Mouse (Mus musculus) olfactory bulb, adult 2 months (tissue): Measurements from ENCODE around the gene Hecw2. TPM values are rescaled to one million over a fixed set of nuclear protein-coding genes. Genes with fewer than 3 reads are reported as not detected.

Experiments
- H3K27ac ChIP-seq: fragments of 200-500 bp; 2 replicates; pipeline ENCODE4 v1.5.1; 2012; ENCODE audit warnings: low read depth, low read length; ENCODE audit not compliant: insufficient read depth
- H3K4me1 ChIP-seq: fragments of 200-500 bp; 2 replicates; pipeline ENCODE4 v1.6.1; 2012; ENCODE audit warnings: low read length; ENCODE audit not compliant: control insufficient read depth, insufficient read depth
- H3K4me3 ChIP-seq: fragments of 200-500 bp; 2 replicates; pipeline ENCODE4 v1.5.1; 2012; ENCODE audit warnings: mild to moderate bottlenecking, low read depth, low read length, moderate library complexity; ENCODE audit not compliant: insufficient read depth
- CTCF ChIP-seq: fragments of 200-500 bp; IDR thresholded peaks from 2 replicates; pipeline ENCODE4 v1.5.1; 2012; ENCODE audit warnings: low read depth, mild to moderate bottlenecking, low read length, moderate library complexity; ENCODE audit not compliant: insufficient read depth
- POLR2A ChIP-seq: fragments of 200-500 bp; IDR thresholded peaks from 2 replicates; pipeline ENCODE4 v1.6.1; 2012; ENCODE audit warnings: mild to moderate bottlenecking, low read depth, low read length, moderate library complexity; ENCODE audit not compliant: insufficient read depth
- WGBS: fragments of 180-500 bp; shearing (Covaris S2); methylation state at CpG from one replicate; pipeline ENCODE4 v1.1.7; 2018; 5-methylcytosine and 5-hydroxymethylcytosine counted together
- polyA plus RNA-seq: library from polyadenylated mRNA; stranded (reverse); fragments of >200 nt; gene quantifications from 2 replicates; pipeline ENCODE4 v1.2.4, GENCODE M21; 2012; ENCODE audit warnings: low replicate concordance; ENCODE audit not compliant: missing spikeins, insufficient read depth, insufficient read length

Hecw2 gene
- polyA plus RNA-seq, 1 experiment, result not detected

GRCm38 (mm10) chr1:53856501-53857103 lies 338.4 kb downstream of the Hecw2 start:
- H3K4me3 ChIP-seq, result no peak overlapping the region
- H3K4me1 ChIP-seq, result no peaks in the 10 kb centered on the region
- 83% methylated on average over 7 of the region's 7 CpGs for WGBS
- TF ChIP-seq POLR2A (no peak), CTCF (no peak)
- no peak overlapping the region for H3K27ac ChIP-seq

GRCm38 (mm10) chr1:53855732-53856131 lies 339.2 kb downstream of the Hecw2 start:
- H3K27ac ChIP-seq, result no peak overlapping the region
- H3K4me3 ChIP-seq, result no peak overlapping the region
- TF ChIP-seq CTCF (no peak), POLR2A (no peak)
- 71% methylated on average over 7 of the region's 7 CpGs for WGBS
- H3K4me1 ChIP-seq, result 0 out of 2 replicates have a peak, but pooled peaks cover 2% of the 10 kb centered on the region

- TF ChIP-seq CTCF (no peak), POLR2A (no peak)
- WGBS, result 93% methylated on average over 3 of the region's 3 CpGs
- Histone ChIP-seq H3K4me1 (0 out of 2 replicates have a peak, but pooled peaks cover 2% of the 10 kb centered on the region), H3K27ac (no peak overlapping the region), H3K4me3 (no peak overlapping the region)
Observed at GRCm38 (mm10) chr1:53852086-53852610, 342.8 kb downstream of the Hecw2 start.

GRCm38 (mm10) chr1:53851334-53851733 lies 343.6 kb downstream of the Hecw2 start:
- WGBS, result 84% methylated on average over 8 of the region's 8 CpGs
- Histone ChIP-seq H3K27ac (no peak overlapping the region), H3K4me1 (0 out of 2 replicates have a peak, but pooled peaks cover 2% of the 10 kb centered on the region)

GRCm38 (mm10) chr1:53850891-53851290 lies 344.1 kb downstream of the Hecw2 start:
- WGBS, result 94% methylated on average over 6 of the region's 6 CpGs
- Histone ChIP-seq H3K4me3 (no peak overlapping the region), H3K27ac (no peak overlapping the region), H3K4me1 (0 out of 2 replicates have a peak, but pooled peaks cover 2% of the 10 kb centered on the region)
- TF ChIP-seq POLR2A (no peak), CTCF (no peak)

More at GRCm38 (mm10) chr1:53851334-53851733, 343.6 kb downstream of the Hecw2 start:
- TF ChIP-seq POLR2A (no peak), CTCF (no peak)
- no peak overlapping the region for H3K4me3 ChIP-seq

GRCm38 (mm10) chr1:53846665-53847237 lies 348.2 kb downstream of the Hecw2 start:
- Histone ChIP-seq H3K4me3 (no peak overlapping the region), H3K27ac (no peak overlapping the region), H3K4me1 (0 out of 2 replicates have a peak, but pooled peaks cover 2% of the 10 kb centered on the region)
- TF ChIP-seq POLR2A (no peak), CTCF (no peak)
- WGBS, result 86% methylated on average over 2 of the region's 2 CpGs

GRCm38 (mm10) chr1:53845854-53846253 lies 349.1 kb downstream of the Hecw2 start:
- Histone ChIP-seq H3K4me3 (no peak overlapping the region), H3K4me1 (0 out of 2 replicates have a peak, but pooled peaks cover under 1% of the 10 kb centered on the region), H3K27ac (no peak overlapping the region)
- TF ChIP-seq CTCF, result no peak
- no peak for TF ChIP-seq POLR2A
- 49% methylated on average over 8 of the region's 8 CpGs for WGBS

GRCm38 (mm10) chr1:53844914-53845612 lies 349.9 kb downstream of the Hecw2 start:
- H3K4me1 ChIP-seq, result no peaks in the 10 kb centered on the region
- TF ChIP-seq POLR2A (no peak), CTCF (no peak)
- H3K27ac ChIP-seq, result no peak overlapping the region
- no peak overlapping the region for H3K4me3 ChIP-seq
- WGBS, result 63% methylated on average over 5 of the region's 5 CpGs

GRCm38 (mm10) chr1:53844122-53844913 lies 350.6 kb downstream of the Hecw2 start:
- no peak overlapping the region for H3K27ac ChIP-seq
- H3K4me1 ChIP-seq, result no peaks in the 10 kb centered on the region
- TF ChIP-seq POLR2A (no peak), CTCF (no peak)
- no peak overlapping the region for H3K4me3 ChIP-seq
- 88% methylated on average over 8 of the region's 8 CpGs for WGBS
